Mouse (Mus musculus): ENCODE data around the gene Strc.
"Not testable (repeated sequence)": the region's sequence is repeated elsewhere in the genome, so short reads cannot be mapped to it uniquely, and the experiment has no call there.

Strc gene

DNA sequence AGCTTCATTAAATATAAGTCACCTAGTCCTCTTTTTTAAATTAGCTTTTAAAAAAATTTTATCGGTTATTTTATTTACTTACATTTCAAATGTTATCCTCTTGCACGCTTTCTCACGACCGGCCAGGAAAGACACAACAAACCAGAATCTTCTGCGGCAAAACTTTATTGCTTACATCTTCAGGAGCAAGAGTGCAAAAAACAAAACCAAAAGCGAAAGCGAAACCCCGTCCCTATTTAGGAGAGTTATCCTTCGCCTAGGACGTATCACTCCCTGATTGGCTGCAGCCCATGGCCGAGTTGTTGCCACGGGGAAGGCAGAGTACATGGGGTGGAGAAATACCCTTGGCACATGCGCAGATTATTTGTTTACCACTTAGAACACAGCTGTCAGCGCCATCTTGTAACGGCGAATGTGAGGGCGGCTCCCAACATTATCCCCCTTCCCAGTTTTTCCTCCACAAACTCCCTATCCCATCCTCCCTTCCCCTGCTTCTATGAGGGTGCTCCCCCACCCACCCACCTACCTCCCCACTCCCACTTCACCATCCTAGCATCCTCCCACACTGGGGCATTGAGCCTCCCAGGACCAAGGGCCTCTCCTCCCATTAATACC is at the start of gene Strc:
Gene Strc, minus strand, starts transcription at position 208 of the 615 bp plus-strand sequence.
- not testable (repeated sequence) for ATAC-seq (ENCODE audit: low TSS enrichment)

- no peak for ATAC-seq (ENCODE audit: low TSS enrichment)
Observed at GRCm38 (mm10) chr2:121434854-121435253, 47.9 kb upstream of the Strc start.

DNA sequence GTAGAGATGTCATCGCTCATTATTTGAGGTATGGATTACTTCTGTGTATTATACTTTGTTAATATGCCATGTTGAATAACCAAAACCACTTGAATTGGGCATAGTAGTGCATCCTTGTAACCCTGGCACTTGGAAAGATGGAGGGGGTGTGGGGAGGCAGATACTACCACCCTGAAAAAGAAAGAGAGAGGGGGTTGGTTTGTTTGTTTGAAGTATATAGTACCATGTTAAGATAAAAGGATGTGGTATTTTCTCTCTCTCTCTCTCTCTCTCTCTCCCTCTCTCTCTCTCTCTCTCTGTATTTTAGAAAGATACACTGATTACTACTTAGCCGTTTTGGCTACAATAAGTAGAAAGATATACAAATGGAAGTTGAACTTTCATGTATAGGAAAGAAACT is 38.9 kb upstream of the Strc start:
- ATAC-seq (ENCODE audit: low TSS enrichment): no peak

- no peak for ATAC-seq (ENCODE audit: low TSS enrichment)
Observed at GRCm38 (mm10) chr2:121423166-121423565, 36.2 kb upstream of the Strc start.

GRCm38 (mm10) chr2:121418476-121418875 is 31.5 kb upstream of the Strc start:
- ATAC-seq (ENCODE audit: low TSS enrichment): no peak

DNA sequence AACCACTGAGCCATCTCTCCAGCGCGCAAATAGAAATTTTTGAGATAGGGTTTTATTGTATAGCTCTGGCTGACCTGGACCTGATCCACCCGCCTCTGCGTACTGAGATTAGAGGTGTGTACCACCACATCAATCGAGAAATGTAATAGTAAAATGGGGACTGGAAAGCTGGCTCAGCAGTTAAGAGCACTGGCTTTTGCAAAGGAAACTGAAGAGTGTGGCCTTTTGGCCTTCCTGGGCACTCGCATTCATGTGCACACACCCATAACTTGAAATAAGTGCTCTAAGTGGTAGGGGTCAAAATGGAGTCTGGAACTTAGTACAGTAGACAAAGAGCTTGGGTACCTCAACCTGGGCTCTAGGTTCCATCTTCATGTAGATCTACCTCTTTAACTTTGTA is 29.4 kb upstream of the Strc start:
- ATAC-seq (ENCODE audit: low TSS enrichment): no peak

- ATAC-seq (ENCODE audit: low TSS enrichment): no peak
Observed at GRCm38 (mm10) chr2:121415591-121415990, 28.6 kb upstream of the Strc start.

DNA sequence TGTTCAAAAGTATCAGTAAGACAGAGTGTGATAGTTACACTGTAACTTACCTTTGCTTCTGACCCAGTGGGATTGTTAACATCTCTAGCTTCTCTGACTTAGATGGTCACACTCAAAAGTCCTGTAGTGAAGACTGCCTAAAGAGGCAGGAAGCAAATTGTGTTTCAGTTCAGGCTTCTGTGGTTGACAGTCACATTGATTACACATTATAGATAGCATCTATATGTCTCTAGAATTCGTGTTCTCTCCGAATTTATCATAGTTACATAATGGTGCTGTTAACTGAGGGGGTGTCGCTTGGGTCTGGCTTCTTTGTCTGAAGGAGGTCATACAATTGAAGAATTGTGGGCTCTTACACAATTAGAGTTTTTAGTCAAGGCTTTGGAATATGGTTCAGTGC is 28.1 kb upstream of the Strc start:
- no peak for ATAC-seq (ENCODE audit: low TSS enrichment)

DNA sequence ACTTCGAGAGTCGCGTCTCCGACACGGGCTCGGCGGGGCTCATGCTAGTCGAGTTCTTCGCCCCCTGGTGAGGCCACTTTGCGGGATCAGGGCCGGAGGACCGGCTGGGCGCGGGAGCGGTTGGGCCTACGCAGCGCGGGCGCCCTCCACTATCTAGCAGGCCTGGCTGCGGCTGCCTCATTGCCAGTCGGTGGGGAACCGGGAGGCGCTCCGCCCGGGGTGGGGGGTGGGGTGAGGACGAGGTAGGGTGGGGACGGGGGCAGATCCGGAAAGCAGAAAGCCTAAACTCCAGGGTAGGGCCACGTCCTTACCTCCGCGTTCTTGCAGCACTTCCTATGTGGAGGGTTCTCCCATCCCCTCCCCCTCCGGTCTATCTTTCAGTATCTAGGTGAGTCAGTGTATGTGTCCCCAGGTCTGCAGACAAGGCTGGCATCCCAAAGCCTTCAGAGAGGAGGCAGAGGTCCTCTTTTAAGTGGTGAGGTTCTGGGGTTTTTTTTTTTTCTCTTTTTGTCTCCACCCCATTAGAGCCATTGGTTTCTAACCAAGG is 27.2 kb upstream of the Strc start:
- ATAC-seq (ENCODE audit: low TSS enrichment): peak; percentile 36

DNA sequence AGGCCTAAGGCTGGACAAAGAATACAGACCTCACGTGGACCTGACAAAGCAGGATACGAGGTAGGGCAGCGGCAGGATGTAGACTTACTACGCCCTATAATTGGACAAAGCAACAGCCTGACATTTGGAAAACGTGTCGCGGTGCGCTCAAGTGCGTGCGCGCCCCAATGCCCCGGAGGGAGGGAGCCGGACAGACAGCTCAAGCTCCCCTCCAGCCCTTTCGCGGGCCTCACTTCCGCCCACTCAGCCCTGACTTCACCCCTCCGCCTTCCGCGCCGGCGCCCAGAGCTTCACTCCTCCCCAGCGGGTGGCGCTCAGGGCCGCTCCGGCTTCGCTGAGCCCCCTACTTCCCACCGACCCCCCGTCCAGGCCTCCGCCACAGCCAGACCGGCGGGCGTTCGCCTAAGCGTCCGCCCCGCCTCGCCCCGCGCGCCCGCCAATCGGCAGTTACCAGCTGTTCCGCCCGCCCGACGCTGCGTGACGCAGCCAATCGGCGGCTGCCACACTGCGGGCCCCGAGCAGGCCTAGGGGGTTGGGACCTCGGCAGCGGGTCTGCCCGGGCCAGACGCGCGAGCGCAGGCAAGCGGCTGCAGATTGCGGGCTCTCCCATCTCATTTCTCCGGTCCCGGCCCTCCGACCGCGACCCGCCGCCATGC is 26.5 kb upstream of the Strc start, which contains the start of the genes Pdia3 and Catsper2:
Gene Pdia3, plus strand, starts transcription at position 389 of the 656 bp plus-strand sequence.
Gene Catsper2, minus strand, starts transcription at position 406 of the 656 bp plus-strand sequence.
- ATAC-seq (ENCODE audit: low TSS enrichment): peak; percentile 94

DNA sequence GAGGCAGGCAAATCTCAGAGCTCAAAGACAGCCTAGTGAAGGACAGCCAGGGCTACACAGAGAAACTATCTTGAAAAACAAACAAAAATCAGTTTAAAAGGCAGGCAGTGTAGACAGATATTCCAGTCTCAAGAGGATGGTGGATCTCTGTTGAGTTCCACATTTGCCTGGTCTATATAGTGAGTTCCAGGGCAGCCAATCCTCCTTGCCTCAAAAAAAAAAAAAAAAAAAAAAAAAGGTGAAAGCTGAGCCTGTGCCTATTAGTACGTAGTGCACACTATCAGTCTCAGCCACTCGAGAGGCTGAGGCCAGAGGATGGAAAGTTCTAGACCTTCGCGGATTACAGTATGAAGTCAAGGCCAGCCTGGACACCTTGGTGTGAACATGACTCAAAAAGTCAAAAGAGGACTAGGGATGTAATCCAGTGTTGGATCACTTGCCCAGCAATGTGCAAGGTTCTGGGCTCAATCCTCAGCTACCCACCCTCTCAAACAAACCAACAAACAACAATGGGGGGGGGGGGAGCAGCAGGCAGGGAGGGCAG is 25.9 kb upstream of the Strc start:
- ATAC-seq (ENCODE audit: low TSS enrichment): no peak

DNA sequence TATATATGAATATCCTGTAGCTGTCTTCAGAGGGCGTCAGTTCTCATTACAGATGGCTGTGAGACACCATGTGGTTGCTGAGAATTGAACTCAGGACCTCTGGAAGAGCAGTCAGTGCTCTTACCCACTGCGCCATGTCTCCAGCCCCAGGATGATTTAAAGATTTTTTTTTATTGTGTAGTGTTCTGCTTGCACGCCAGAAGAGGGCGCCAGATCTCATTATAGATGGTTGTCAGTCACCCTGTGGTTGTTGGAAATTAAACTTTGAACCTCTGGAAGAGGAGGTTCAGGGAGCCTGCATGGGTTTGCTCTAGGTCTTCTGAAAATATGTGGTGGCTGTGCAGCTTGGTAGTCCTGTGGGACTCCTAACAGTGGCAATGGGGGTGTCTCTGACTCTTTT is 21.2 kb upstream of the Strc start:
- no peak for ATAC-seq (ENCODE audit: low TSS enrichment)

- ATAC-seq (ENCODE audit: low TSS enrichment): no peak
Observed at GRCm38 (mm10) chr2:121403296-121403695, 16.3 kb upstream of the Strc start.

DNA sequence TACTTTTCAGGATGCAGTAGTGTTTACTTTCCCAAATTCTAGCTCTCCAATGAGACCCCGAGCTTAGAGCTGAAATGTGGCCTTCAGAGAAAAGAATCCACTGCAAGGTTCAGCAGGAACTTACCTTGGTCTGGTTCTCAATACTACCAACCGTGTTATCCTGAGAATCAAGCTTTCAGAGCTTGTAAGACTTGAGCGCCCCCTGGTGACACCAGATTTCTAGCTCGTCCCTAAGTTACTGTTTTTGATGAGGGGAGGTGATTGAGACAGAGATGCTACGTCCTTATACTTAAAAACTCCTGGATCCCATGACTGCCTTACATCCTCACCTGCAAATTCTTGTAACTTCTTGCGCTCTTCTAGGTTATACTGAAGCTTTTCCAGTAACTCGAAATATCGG is 9.7 kb upstream of the Strc start:
- peak; percentile 96 for ATAC-seq (ENCODE audit: low TSS enrichment)

GRCm38 (mm10) chr2:121374766-121375165 is 12.2 kb downstream of the Strc start:
- no peak for ATAC-seq (ENCODE audit: low TSS enrichment)

DNA sequence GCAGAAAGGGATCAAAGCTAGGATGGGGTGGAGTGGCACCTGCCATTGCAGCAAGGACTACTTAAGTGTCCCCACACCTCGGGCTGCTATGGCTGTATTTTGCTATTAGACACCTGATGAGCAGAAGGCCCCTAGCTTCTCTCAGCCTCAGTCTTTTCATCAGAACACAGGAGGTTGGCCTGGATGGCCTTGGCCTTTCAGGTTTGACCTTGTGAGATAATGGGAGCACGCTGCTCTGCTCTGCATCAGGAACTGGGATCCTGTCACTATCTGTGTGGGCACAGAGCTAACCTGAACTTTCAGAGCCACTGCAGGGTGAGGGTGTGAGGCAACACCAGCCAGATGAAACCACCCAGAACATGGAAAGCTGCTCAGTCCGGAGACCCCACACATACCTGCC is 14.7 kb downstream of the Strc start:
- ATAC-seq (ENCODE audit: low TSS enrichment): no peak

DNA sequence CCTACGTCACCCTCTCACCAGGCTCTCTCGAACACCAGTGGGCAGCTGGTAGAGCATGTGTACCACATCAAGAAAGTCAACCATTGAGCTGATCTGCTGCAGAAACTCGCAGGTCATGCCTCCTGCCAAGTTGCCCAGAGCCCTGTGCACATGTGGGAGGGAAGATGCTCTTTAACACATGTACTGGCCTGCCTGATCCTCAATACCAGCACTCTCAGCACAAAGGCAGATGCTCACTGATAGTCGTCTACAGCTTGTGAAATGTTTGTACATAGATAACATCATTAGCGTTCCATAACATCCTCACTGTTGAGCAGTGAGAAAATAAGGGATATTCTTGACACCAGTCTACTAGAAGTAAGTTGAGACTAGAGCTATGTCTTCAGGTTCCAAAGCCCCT is 16.0 kb downstream of the Strc start:
- ATAC-seq (ENCODE audit: low TSS enrichment): no peak

DNA sequence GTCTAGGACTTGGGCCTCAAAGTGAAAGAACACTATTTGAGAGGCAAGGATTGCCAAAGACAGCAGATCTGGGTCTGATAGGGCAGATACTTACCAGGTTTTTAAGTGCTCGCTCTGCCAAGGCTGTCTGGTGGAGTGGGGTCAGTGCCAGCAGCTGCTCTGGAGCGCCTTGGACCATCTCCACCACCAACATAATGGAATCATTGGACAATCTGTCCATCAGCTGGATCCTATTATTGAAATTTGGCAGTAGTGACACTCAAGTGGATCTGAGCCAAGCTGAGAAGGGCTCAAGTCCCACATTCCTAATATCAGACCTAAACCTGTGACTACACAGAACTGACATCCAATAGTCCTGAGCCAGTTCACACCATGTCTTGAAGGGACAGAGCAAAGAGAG is 18.1 kb downstream of the Strc start:
- ATAC-seq (ENCODE audit: low TSS enrichment): no peak

GRCm38 (mm10) chr2:121363656-121364055 is 23.3 kb downstream of the Strc start:
- peak; percentile 26 for ATAC-seq (ENCODE audit: low TSS enrichment)

- ATAC-seq (ENCODE audit: low TSS enrichment): no peak
Observed at GRCm38 (mm10) chr2:121359461-121359860, 27.5 kb downstream of the Strc start.

DNA sequence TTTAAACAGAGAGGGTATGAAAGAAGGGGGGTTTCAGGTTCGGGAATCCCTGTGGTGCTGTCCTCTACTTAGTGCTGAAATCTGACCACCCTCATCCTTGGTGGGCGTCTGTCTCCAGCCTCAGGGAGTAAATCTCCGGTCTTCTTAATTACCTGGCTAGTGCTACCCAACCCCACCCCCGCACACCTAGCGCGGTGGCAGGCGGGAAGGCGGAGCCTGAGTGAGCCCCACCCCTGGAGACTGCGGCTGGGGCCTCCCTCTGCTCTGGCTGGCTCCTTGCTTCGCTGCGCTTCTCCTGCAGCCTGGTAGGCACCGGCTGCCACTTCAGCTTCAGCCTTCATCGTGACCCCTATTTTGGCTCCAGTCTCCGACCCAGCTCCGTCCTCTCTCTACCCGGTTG is 28.6 kb downstream of the Strc start:
- peak; percentile 70 for ATAC-seq (ENCODE audit: low TSS enrichment)

- no peak for ATAC-seq (ENCODE audit: low TSS enrichment)
Observed at GRCm38 (mm10) chr2:121357961-121358360, 29.0 kb downstream of the Strc start.

DNA sequence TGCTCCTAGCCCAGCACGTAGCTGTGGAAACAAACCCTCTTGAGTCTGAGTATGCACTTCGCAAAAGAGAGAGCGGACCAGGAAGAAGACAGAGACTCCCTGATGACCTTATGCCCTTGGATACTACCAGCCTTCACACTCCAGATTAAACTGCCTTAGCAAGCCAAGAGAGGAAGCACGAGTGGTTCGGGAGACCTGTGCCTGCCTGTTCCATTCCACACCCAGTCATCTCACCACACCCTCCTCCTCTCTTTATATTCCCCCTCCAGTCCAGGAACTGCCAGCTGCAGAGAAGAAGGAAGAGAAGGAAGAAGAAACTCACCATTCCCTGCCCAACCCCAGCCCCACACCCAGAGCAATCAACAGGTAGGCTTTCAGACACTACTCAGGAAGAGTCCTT is 29.5 kb downstream of the Strc start, which contains the start of gene Ckmt1:
Gene Ckmt1, plus strand, starts transcription at position 221 of the 400 bp plus-strand sequence.
- no peak for ATAC-seq (ENCODE audit: low TSS enrichment)
